Mouse (Mus musculus): ENCODE data around the gene Pdzk1.

- TF ChIP-seq POLR2A (IDR thresholded peaks at IDR 0.05; ENCODE audit: insufficient read length, low read depth) (no peak), MYOG (IDR thresholded peaks at IDR 0.05; ENCODE audit: control insufficient read depth in 1 of 3, insufficient read depth in 1 of 3, insufficient read length in 2 of 3, low read depth in 2 of 3) (no peak), TCF3 (IDR thresholded peaks at IDR 0.05; ENCODE audit: insufficient read length, low read depth) (no peak), CEBPB (IDR thresholded peaks at IDR 0.05; ENCODE audit: insufficient read depth, poor library complexity, severe bottlenecking) (no peak), TCF12 (IDR thresholded peaks at IDR 0.05; ENCODE audit: insufficient read depth, poor library complexity, severe bottlenecking) (no peak), POLR2AphosphoS2 (IDR thresholded peaks at IDR 0.05; ENCODE audit: insufficient read length, low read depth) (no peak), E2F4 (IDR thresholded peaks at IDR 0.05; ENCODE audit: insufficient read depth) (no peak)
These were observed 8.8 kb upstream of the Pdzk1 start for GRCm38 (mm10) chr3:96820116-96820915.

All from myocyte (in vitro differentiated cells).